Mouse (Mus musculus): ENCODE results near the gene Kcnt2. TPM values are rescaled to one million over a fixed set of nuclear protein-coding genes. Genes with fewer than 3 reads are reported as not detected.

Kcnt2 gene
- polyA plus RNA-seq, 1 experiment from 2014 or later, result 1.9 TPM

GRCm38 (mm10) chr1:140451461-140451860 lies 205.5 kb downstream of the Kcnt2 start:
- no peak for ATAC-seq (ENCODE audit: low FRiP score, low read depth)

GRCm38 (mm10) chr1:140451924-140452323 lies 206.0 kb downstream of the Kcnt2 start:
- H3K36me3 ChIP-seq, result no peaks in the 10 kb centered on the region
- H3K4me2 ChIP-seq (replicated peaks), result no peak overlapping the region
- ATAC-seq (ENCODE audit: low FRiP score, low read depth), result no peak
- no peaks in the 10 kb centered on the region for H3K4me1 ChIP-seq
- 94% methylated on average over 1 of the region's 1 CpGs for WGBS
- H3K27ac ChIP-seq (replicated peaks), result no peak overlapping the region
- no peaks in the 10 kb centered on the region for H3K27me3 ChIP-seq
- no peaks in the 10 kb centered on the region for H3K9me3 ChIP-seq
- no peak overlapping the region for H3K4me3 ChIP-seq
- H3K9ac ChIP-seq (replicated peaks), result no peak overlapping the region

More at GRCm38 (mm10) chr1:140451461-140451860, 205.5 kb downstream of the Kcnt2 start:
- H3K27ac ChIP-seq (replicated peaks), result no peak overlapping the region
- H3K9me3 ChIP-seq, result no peaks in the 10 kb centered on the region
- no peak overlapping the region for H3K4me3 ChIP-seq
- WGBS, result 78% methylated on average over 3 of the region's 3 CpGs
- no peaks in the 10 kb centered on the region for H3K27me3 ChIP-seq
- H3K9ac ChIP-seq (replicated peaks), result no peak overlapping the region
- H3K36me3 ChIP-seq, result no peaks in the 10 kb centered on the region
- H3K4me2 ChIP-seq (replicated peaks), result no peak overlapping the region
- H3K4me1 ChIP-seq, result no peaks in the 10 kb centered on the region

GRCm38 (mm10) chr1:140455903-140456302 lies 209.9 kb downstream of the Kcnt2 start:
- Histone ChIP-seq H3K27ac (replicated peaks) (no peak overlapping the region), H3K4me1 (no peaks in the 10 kb centered on the region), H3K4me2 (replicated peaks) (no peak overlapping the region), H3K4me3 (no peak overlapping the region), H3K27me3 (no peaks in the 10 kb centered on the region), H3K36me3 (no peaks in the 10 kb centered on the region), H3K9ac (replicated peaks) (no peak overlapping the region), H3K9me3 (no peaks in the 10 kb centered on the region)
- WGBS, result 90% methylated on average over 2 of the region's 2 CpGs
- ATAC-seq (ENCODE audit: low FRiP score, low read depth), result no peak

- 91% methylated on average over 2 of the region's 2 CpGs for WGBS
- ATAC-seq (ENCODE audit: low FRiP score, low read depth), result no peak
These were observed 210.9 kb downstream of the Kcnt2 start for GRCm38 (mm10) chr1:140456873-140457272.

GRCm38 (mm10) chr1:140468315-140468714 lies 222.4 kb downstream of the Kcnt2 start:
- Histone ChIP-seq H3K9ac (replicated peaks) (no peak overlapping the region), H3K27me3 (no peaks in the 10 kb centered on the region), H3K9me3 (no peaks in the 10 kb centered on the region), H3K4me3 (no peak overlapping the region), H3K4me1 (no peaks in the 10 kb centered on the region), H3K27ac (replicated peaks) (no peak overlapping the region), H3K36me3 (no peaks in the 10 kb centered on the region), H3K4me2 (replicated peaks) (no peak overlapping the region)
- ATAC-seq (ENCODE audit: low FRiP score, low read depth), result no peak
- 84% methylated on average over 4 of the region's 4 CpGs for WGBS

More at GRCm38 (mm10) chr1:140456873-140457272, 210.9 kb downstream of the Kcnt2 start:
- no peak overlapping the region for H3K4me2 ChIP-seq (replicated peaks)
- H3K9me3 ChIP-seq, result no peaks in the 10 kb centered on the region
- H3K36me3 ChIP-seq, result no peaks in the 10 kb centered on the region
- no peaks in the 10 kb centered on the region for H3K27me3 ChIP-seq
- no peak overlapping the region for H3K27ac ChIP-seq (replicated peaks)
- no peak overlapping the region for H3K9ac ChIP-seq (replicated peaks)
- no peak overlapping the region for H3K4me3 ChIP-seq
- H3K4me1 ChIP-seq, result no peaks in the 10 kb centered on the region

- H3K9ac ChIP-seq (replicated peaks), result no peak overlapping the region
- H3K4me2 ChIP-seq (replicated peaks), result no peak overlapping the region
- no peaks in the 10 kb centered on the region for H3K36me3 ChIP-seq
- no peak overlapping the region for H3K4me3 ChIP-seq
- no peaks in the 10 kb centered on the region for H3K27me3 ChIP-seq
- H3K9me3 ChIP-seq, result no peaks in the 10 kb centered on the region
- WGBS, result 87% methylated on average over 1 of the region's 1 CpGs
- H3K27ac ChIP-seq (replicated peaks), result no peak overlapping the region
- H3K4me1 ChIP-seq, result no peaks in the 10 kb centered on the region
- no peak for ATAC-seq (ENCODE audit: low FRiP score, low read depth)
These were observed 223.6 kb downstream of the Kcnt2 start for GRCm38 (mm10) chr1:140469586-140469985.

GRCm38 (mm10) chr1:140476921-140477320 lies 231.0 kb downstream of the Kcnt2 start:
- H3K4me3 ChIP-seq, result no peak overlapping the region
- H3K27me3 ChIP-seq, result no peaks in the 10 kb centered on the region
- no peak overlapping the region for H3K4me2 ChIP-seq (replicated peaks)
- no peak for ATAC-seq (ENCODE audit: low FRiP score, low read depth)
- H3K36me3 ChIP-seq, result no peaks in the 10 kb centered on the region
- 77% methylated on average over 2 of the region's 2 CpGs for WGBS
- H3K9ac ChIP-seq (replicated peaks), result no peak overlapping the region
- H3K9me3 ChIP-seq, result no peaks in the 10 kb centered on the region
- H3K4me1 ChIP-seq, result no peaks in the 10 kb centered on the region
- H3K27ac ChIP-seq (replicated peaks), result no peak overlapping the region

- Histone ChIP-seq H3K4me1 (no peaks in the 10 kb centered on the region), H3K9me3 (no peaks in the 10 kb centered on the region), H3K27me3 (no peaks in the 10 kb centered on the region), H3K27ac (replicated peaks) (no peak overlapping the region), H3K4me2 (replicated peaks) (no peak overlapping the region), H3K9ac (replicated peaks) (no peak overlapping the region), H3K36me3 (no peaks in the 10 kb centered on the region), H3K4me3 (no peak overlapping the region)
- 94% methylated on average over 1 of the region's 1 CpGs for WGBS
- ATAC-seq (ENCODE audit: low FRiP score, low read depth), result no peak
These were observed 238.1 kb downstream of the Kcnt2 start for GRCm38 (mm10) chr1:140484016-140484415.

- Histone ChIP-seq H3K27me3 (no peaks in the 10 kb centered on the region), H3K4me1 (no peaks in the 10 kb centered on the region), H3K4me2 (replicated peaks) (no peak overlapping the region), H3K9ac (replicated peaks) (no peak overlapping the region), H3K4me3 (no peak overlapping the region), H3K36me3 (no peaks in the 10 kb centered on the region), H3K27ac (replicated peaks) (no peak overlapping the region), H3K9me3 (no peaks in the 10 kb centered on the region)
- ATAC-seq (ENCODE audit: low FRiP score, low read depth), result no peak
- WGBS, result 89% methylated on average over 2 of the region's 2 CpGs
These were observed 243.9 kb downstream of the Kcnt2 start for GRCm38 (mm10) chr1:140489816-140490215.

GRCm38 (mm10) chr1:140491406-140491805 lies 245.4 kb downstream of the Kcnt2 start:
- Histone ChIP-seq H3K27ac (replicated peaks) (no peak overlapping the region), H3K4me1 (no peaks in the 10 kb centered on the region), H3K9me3 (no peaks in the 10 kb centered on the region), H3K9ac (replicated peaks) (no peak overlapping the region), H3K4me3 (no peak overlapping the region), H3K27me3 (no peaks in the 10 kb centered on the region), H3K4me2 (replicated peaks) (no peak overlapping the region), H3K36me3 (no peaks in the 10 kb centered on the region)
- 91% methylated on average over 1 of the region's 1 CpGs for WGBS
- ATAC-seq (ENCODE audit: low FRiP score, low read depth), result no peak

GRCm38 (mm10) chr1:140492237-140492636 lies 246.3 kb downstream of the Kcnt2 start:
- H3K36me3 ChIP-seq, result no peaks in the 10 kb centered on the region
- H3K9me3 ChIP-seq, result no peaks in the 10 kb centered on the region
- no peak for ATAC-seq (ENCODE audit: low FRiP score, low read depth)
- no peaks in the 10 kb centered on the region for H3K27me3 ChIP-seq
- 86% methylated on average over 2 of the region's 2 CpGs for WGBS
- no peak overlapping the region for H3K9ac ChIP-seq (replicated peaks)
- H3K27ac ChIP-seq (replicated peaks), result no peak overlapping the region
- H3K4me2 ChIP-seq (replicated peaks), result no peak overlapping the region
- no peak overlapping the region for H3K4me3 ChIP-seq
- H3K4me1 ChIP-seq, result no peaks in the 10 kb centered on the region

- no peak overlapping the region for H3K27ac ChIP-seq (replicated peaks)
- no peak overlapping the region for H3K4me3 ChIP-seq
- no peaks in the 10 kb centered on the region for H3K4me1 ChIP-seq
- ATAC-seq (ENCODE audit: low FRiP score, low read depth), result no peak
- no peak overlapping the region for H3K4me2 ChIP-seq (replicated peaks)
- H3K9ac ChIP-seq (replicated peaks), result no peak overlapping the region
- no peaks in the 10 kb centered on the region for H3K36me3 ChIP-seq
- no peaks in the 10 kb centered on the region for H3K27me3 ChIP-seq
- H3K9me3 ChIP-seq, result no peaks in the 10 kb centered on the region
These were observed 267.5 kb downstream of the Kcnt2 start for GRCm38 (mm10) chr1:140513451-140513850.

GRCm38 (mm10) chr1:140531285-140531908 lies 285.4 kb downstream of the Kcnt2 start:
- Histone ChIP-seq H3K4me3 (no peak overlapping the region), H3K4me2 (replicated peaks) (no peak overlapping the region), H3K36me3 (no peaks in the 10 kb centered on the region), H3K27me3 (no peaks in the 10 kb centered on the region), H3K9me3 (no peaks in the 10 kb centered on the region), H3K4me1 (no peaks in the 10 kb centered on the region), H3K9ac (replicated peaks) (no peak overlapping the region), H3K27ac (replicated peaks) (no peak overlapping the region)
- peak; percentile 49; the same call in 1 of the 2 replicates for ATAC-seq (ENCODE audit: low FRiP score, low read depth)
- WGBS, result 39% methylated on average over 4 of the region's 4 CpGs
